Mouse (Mus musculus): ENCODE measurements around the gene A630095E13Rik.
"Not testable (repeated sequence)": the region's sequence is repeated elsewhere in the genome, so short reads cannot be mapped to it uniquely, and the experiment has no call there.

Gene A630095E13Rik

DNA sequence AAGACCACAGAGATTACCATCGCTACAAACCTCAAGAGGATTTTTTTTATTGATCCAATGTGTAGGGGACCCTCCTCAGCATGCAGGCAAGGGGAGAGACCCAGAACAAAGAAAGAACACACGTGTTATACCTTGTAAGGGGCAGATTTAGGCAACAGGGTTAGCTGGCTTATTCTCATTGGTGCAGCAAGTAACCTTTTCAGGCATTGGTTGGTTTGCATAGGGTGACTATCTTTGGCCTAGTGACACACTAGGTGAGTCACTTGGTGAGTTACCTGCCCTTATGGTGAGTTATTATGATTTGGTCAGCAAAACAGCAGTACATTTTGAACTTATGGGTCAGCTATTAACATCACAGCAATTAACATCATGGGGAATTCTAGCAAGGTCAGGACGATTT lies at the start of gene A630095E13Rik:
A630095E13Rik (minus strand) TSS at position 101 of the 400 bp plus-strand sequence.
- not testable (repeated sequence) for DNase-seq

DNA sequence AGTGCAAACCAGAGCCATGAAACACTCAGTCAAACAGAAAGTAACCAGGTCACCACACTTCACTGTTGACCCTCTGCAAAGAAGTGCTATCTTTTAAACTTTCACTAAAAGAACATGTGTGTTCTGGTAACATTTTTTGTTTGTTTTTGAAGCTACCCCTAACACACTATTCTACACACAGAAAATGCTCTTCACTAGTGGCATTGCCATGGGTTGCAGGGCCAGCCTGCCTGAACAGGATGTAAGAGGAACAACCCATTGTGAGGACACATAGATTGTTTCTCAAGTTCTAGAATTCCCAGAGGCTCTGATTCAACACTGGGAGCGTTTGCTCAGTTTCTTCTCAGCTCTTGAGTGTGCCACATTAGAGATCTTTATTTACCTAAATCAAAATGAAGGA lies 49.7 kb upstream of the A630095E13Rik start, which contains the start of gene Acrv1:
Acrv1 (plus strand) TSS at position 301 of the 400 bp plus-strand sequence.
- no peak for DNase-seq

DNA sequence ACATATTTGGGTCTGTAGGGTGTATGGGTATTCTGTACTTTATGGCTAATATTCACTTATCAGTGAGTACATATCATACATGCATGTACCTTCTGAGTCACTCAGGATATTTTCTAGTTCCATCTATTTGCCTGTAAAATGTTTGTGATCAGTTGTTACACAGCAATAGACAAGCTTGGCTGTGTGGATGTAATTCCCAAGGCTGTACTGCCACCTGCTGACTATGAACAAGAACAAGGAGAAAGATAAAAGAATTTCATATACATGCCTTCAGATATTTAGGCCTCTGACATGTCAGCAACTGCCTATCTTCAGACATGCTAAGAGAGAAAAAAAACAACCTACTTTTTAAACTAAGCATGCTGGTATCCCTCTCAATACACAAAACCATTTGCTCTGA lies 44.2 kb upstream of the A630095E13Rik start:
- peak in 1 of 2 experiments; percentile 2 for DNase-seq

DNA sequence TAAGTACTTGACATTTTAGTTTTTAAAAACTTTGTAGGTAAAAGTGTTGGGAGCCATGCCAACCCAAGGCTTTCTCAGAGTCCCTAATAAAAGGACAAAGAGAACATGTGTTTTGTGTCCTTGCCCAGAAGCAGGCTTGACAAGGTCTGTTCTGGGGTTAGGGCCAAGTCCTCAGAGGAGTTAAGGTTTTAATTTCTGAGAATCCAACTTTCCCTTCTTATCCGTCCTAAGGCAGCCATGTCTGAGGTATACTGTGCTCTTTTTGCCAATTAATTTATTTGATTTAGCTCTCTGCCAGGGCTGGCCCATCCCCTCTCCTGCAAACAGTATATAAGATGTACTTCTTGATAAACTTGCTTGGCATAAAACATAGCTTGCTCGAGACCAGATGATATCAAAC lies 38.2 kb upstream of the A630095E13Rik start:
- no peak for DNase-seq

All from cerebellum, postnatal 14 days (tissue).